Mouse (Mus musculus) thymus, postnatal 25 days (tissue): ENCODE measurements at regions not wholly inside any gene's neighbourhood (a gene's known extent, or its start where the extent isn't known, plus 50 kb on each side); places are given as distances from the start of the nearest gene placed in this dataset.
"Not testable (repeated sequence)": the region's sequence is repeated elsewhere in the genome, so short reads cannot be mapped to it uniquely, and the experiment has no call there.

ENCODE experiments used
- DNase-seq: peaks from one replicate; pipeline ENCODE4 v3.0.0; 2022

DNA sequence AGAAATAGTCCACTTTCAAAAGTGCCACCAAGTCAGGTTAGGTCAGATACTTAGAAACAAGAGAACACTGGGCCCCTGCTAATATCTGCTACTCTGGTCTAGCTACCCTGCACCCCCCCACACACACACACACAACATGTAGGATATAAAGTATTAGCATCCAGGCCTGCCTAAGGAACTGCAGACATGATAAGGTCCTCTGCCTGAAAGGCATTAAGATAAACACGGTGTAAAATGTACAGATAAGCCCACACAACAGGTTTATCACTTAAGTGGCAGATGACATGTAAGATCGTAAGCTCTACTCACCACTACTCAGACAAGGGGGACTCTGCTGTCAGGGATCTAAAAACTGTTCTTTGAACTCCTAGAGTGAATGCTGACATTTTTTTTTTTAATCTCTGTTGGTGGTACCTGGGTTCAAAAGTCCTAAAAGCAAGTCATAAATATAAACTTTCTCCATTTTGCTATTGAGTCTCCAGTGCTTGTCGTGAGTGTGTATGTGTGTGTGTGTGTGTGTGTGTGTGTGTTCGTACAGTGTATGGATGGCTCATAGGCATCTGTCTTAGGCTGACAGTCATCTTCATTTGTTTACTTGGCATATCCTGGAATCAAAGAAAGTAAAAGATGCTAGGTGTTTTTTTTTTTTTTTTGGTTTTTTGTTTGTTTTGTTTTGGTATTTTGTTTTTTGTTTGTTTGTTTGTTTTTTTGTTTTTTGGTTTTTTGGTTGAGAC, 52.2 kb downstream of the Gm9817 start:
- DNase-seq = no peak

GRCm38 (mm10) chr13:45140616-45141015, 62.1 kb downstream of the Gm9817 start:
- no peak for DNase-seq

- no peak for DNase-seq
Observed at GRCm38 (mm10) chr13:45145129-45145528, 66.6 kb downstream of the Gm9817 start.

DNA sequence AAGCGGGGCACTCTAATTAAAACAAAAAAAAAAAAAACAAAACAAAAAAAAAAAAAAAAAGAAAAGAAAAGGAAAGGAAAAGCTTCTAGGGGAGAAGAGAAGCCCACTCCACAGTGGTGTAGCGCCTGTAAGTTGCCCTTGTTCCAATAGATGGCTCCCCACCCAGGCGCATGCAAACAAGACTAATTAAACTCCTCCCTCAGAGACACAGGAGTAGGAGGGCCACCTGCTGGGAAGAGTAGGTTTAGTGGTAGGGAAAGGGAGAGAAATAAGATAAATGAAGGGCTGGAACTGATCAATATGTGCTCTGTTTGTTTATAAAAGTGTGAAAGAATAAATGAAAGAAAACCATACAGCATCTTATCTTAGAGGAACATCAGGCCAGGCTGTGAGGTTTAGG, 77.7 kb downstream of the Gm9817 start:
- DNase-seq = peak; percentile 14

GRCm38 (mm10) chr13:45156982-45157381, 78.5 kb downstream of the Gm9817 start:
- DNase-seq = peak; percentile 13

DNA sequence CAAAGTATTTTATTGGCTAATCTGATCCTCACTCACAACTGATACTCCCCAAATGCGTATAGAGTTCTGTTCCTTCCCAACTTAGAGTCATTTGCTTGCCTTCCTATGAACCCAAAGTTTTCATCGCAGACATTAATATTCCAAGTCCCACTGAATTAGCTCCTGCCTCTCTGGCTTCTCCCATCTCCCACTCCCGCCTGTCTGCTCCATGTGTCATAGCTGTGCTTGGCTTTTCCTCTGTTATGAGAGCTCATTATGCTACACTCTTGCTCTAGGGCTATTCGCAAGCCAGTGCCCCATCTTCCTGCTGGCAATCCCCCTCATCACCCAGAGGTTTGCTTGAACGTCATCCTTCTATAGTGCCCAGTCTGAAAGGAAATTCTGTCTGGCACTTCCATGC, 81.8 kb downstream of the Gm9817 start:
- DNase-seq = no peak

GRCm38 (mm10) chr13:45164001-45164778, 85.7 kb downstream of the Gm9817 start:
- no peak for DNase-seq

GRCm38 (mm10) chr13:45165159-45165558, 86.7 kb downstream of the Gm9817 start:
- DNase-seq = peak; percentile 19

- DNase-seq = no peak
Observed at GRCm38 (mm10) chr13:45169716-45170115, 91.2 kb downstream of the Gm9817 start.

GRCm38 (mm10) chr13:45173139-45173538, 94.6 kb downstream of the Gm9817 start:
- DNase-seq = no peak

GRCm38 (mm10) chr13:45175711-45176205, 97.3 kb downstream of the Gm9817 start:
- not testable (repeated sequence) for DNase-seq

DNA sequence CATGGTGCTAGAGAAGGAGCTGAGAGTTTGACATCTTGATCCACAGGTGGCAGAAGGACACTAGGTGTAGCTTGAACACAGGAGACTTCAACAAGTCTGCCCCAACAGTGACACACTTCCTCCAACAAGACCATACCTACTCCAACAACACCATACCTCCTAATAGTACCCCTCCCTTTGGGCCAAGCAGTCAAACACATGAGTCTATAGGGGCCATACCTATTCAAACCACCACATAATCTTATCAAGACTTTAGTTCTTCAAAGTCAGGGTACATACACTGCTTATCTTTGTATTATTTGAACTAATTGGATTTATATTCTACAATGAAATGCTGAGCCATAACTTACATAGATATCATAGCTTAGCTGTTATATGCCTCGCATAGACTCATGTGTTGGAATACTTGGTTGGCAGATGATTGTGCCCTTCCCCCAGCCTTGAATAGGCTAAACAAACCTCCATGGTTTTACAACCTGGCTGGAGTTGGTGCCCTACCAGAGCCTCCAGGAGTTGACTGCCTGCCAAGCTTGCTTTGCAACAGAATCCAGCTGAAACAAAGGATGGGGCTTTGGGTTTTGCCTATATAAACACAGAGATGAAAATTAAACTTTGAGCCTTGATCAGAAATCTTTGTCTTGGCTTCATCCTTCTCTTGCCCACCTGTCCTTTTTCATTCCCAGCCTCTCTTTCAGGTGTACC, 103.2 kb downstream of the Gm9817 start:
- DNase-seq = no peak

- DNase-seq = no peak
Observed at GRCm38 (mm10) chr13:45189389-45189788, 110.9 kb downstream of the Gm9817 start.

DNA sequence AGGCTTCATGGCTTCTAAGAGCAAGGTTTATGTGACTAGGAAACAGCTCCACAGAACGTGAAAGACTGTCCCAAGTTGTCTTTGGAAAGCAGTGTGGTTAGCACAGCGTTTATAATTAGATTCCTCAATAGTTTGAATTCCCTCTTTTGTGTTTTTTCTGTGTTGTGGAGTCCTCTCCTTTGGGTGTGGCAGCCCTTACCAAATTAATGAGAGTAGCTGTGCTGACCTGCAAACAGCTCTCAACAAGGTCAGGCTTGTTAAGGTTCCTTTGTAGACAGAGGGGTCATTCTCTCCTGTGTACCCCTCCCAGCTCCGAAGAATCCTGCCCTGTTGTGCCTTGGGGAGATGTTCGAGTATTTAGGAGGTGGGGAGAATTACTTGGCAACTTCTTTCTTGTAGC, 111.7 kb downstream of the Gm9817 start:
- DNase-seq = no peak

GRCm38 (mm10) chr13:45192079-45192478, 113.6 kb downstream of the Gm9817 start:
- no peak for DNase-seq

- DNase-seq = peak; percentile 7
Observed at GRCm38 (mm10) chr13:45195562-45195961, 117.1 kb downstream of the Gm9817 start.

DNA sequence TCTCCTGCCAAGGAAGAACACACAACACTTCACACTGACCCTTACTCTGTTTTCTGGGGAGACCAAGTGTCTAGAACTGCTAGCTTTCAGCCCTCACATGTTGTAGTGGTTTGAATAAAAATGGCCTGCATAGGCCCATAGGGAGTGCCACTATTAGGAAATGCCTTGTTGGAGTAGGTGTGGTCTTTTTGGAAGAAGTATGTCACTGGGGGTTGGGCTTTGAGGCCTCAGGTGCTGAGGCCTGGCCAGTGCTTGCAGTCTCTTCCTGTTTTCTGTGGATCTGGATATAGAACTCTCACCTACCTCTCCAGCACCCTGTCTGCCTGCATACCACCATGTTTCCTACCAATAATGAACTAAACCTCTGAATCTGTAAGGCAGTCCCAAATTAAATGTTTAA, 117.9 kb downstream of the Gm9817 start:
- DNase-seq = no peak

DNA sequence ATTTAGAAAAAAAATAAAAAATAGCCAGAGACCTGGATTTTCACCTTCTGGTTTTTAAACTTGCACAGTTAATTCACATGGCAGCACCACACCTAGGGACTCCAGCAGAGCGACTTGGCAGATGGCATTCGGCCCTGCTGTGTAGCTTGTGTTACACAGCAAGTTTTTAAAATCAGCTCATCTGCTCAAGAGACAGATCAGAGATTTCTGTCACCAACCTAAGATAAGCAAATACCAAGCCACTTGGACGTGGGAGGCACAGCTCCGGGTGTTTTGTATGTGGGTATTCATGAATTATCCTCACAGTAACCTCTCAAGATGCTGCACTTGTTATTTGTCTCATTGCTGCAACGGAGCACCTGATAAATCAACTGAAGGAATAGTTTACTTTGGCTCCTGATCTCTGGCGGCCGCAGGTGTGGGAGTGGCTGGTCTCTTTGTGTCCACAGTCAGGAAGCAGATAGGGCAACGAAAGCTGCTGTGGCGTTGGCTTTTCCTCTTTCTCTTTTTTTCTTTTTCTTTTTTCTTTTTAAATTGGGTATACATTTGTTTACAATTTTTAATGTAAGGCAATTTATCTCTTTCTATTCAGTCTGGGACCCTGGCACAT, 122.1 kb downstream of the Gm9817 start:
- no peak for DNase-seq

DNA sequence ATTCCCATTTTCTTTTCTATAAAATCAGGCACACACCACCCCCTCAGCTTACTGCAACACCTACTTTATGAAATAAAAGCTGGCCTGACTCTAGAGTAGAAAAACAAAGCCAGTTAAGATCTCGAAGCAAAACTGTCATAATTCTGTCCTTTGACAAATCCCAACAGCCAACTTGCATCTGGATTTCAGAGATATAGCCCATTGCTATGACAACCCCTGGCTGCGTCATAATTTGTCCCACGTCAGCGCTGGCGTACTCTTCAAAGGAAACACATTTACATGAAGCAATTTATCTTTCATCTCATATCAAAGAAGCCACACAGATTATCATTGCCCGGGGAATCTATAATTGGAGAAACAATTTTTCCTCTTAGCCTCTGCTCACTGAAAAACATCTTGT, 126.4 kb downstream of the Gm9817 start:
- DNase-seq = no peak

- DNase-seq = no peak
Observed at GRCm38 (mm10) chr13:45208540-45209197, 130.2 kb downstream of the Gm9817 start.

GRCm38 (mm10) chr13:45211241-45211640, 132.7 kb downstream of the Gm9817 start:
- no peak for DNase-seq

DNA sequence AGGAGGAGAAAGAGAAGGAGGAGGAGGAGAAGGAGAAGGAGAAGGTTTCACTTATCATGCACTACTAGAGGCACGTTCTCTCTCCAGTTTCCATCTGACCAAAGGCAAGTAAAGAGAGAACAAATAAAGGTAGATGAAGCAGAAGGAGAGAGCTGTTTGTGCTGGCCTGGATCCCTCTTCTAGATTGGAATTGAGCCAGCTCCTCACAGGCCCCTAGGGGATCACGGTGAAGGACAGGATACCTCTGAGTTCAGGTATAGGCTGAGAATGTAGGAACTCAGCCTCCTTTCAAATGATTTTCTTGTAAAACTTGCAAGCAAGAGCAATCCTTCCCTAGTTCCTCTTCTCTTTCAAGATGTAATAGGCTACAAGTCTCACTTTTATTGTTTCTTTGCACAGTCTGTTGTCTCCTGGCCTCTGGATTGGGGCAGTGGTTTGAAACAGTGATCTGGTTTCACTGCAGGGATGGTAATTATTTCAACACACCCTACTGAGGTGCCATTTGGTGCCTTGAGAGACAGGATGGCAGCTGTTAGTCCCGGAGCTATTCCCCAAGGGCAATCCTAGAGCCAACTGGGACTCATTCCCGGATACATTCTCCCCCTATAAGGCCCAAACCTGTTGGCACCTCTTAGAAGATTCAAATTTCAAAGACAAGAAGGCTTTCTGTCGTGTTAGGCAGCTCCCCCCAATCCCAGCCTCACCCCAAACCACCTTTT, 134.8 kb downstream of the Gm9817 start:
- DNase-seq = no peak
